Mouse (Mus musculus) fibroblast of lung, adult 2 months (primary cell): ENCODE measurements around the gene Rwdd4a.

ENCODE experiments used
- DNase-seq: peaks from one replicate; pipeline ENCODE4 v3.0.0-alpha.2; 2011; ENCODE audit warnings: low read depth

The Rwdd4a gene

DNA sequence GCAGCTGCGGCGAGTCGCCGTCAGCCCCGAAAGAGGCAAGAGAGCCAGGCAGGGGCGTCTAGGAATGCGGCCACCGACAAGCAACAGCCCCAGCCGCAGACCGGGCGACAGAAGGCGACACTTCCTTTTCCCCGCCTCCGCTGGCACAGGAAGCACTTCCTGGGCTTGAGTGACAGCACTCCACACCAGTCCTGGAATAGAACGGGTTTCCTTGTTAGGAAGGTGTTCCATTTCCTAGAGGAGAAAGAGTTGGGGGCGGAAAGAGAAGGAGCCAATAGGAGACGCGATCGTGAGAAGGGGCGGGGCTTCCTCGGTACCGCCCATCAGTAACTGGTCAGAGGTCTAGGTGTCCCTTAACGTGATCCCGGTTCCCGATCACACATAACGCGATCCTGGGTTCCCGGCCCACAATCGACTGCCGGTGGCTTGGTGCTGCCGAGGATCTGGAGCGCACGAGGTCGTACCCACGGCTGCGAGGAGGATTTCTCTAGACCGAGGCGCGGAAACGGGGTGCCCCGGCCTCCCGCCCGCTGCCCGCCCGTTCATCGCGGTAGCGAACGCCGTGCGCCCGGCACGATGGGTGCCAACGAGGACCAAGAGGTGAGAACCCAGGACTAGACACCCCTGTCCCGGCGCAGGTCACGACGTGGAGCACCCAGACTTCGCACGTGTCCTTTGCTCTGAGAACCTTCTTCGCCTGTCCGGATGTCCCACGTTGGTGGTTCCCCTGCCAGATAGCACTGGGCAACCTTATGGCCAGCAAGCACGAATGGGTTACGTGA lies at the start of gene Rwdd4a, which contains the start of gene Trappc11:
Gene Rwdd4a (plus strand): TSS at position 321 of the 782 bp plus-strand sequence.
Gene Trappc11 (minus strand): TSS at position 127 of the 782 bp plus-strand sequence.
- DNase-seq, result peak; percentile 94

DNA sequence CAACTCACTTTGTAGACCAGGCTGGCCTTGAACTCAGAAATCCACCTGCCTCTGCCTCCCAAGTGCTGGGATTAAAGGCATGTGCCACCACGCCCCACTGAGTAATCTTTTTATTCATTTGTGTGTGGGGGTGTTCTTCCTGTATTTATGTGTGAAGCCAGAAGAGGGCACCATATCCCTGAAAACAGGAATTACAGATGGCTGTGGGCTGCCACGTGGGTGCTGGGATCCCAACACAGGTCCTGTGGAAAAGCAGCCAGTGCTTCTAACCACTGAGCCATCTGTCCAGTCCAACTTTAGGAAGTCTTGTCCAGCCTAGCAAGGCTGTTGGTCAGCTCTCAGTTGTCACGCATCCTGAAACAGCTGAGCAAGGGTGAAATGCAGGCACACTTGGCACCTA lies 46.2 kb upstream of the Rwdd4a start:
- no peak for DNase-seq

DNA sequence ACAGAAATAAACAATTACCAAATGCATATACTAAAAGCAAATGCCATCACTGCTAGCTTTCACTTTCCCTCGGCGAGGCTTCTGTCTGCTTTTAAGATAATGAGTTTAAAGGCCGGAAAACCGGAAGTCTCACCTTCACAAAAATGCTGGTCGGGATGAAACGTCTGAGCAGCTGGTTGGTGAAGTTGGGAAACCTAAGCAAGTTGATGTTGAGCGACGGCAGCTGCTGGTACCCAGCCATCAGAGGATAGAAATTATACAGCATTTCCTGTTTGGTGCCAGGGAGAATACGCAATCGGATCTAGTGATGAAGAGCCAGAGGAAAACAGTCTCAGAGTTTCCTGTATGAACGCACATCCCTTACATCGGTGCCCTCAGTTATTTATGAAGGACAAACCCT lies 40.4 kb upstream of the Rwdd4a start:
- DNase-seq, result no peak

DNA sequence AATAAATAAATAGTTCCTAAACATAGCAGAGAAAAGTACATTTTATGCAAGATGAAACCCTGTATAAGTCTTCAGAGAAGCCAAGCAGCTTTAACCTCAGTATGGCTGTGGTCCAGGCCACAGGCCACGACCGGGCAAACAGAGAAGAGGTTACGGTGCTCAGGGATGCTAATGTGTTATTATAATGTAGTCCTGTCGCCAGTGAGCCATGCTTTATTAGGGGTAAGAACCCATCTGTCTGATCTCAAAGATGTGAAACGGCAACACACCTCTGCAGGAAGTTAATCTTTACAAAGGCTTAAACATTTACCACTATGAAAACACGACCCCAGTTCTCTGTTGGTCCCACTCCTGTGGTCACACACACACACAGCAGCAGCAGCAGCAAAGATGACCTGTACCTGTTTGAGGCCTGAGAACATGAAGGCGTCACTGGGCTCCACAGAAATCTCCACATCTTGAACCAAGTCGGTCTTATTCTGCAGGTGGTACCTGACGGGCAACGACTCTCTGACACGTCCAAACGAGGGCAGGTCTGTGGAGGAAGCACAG lies 38.8 kb upstream of the Rwdd4a start:
- DNase-seq, result no peak

DNA sequence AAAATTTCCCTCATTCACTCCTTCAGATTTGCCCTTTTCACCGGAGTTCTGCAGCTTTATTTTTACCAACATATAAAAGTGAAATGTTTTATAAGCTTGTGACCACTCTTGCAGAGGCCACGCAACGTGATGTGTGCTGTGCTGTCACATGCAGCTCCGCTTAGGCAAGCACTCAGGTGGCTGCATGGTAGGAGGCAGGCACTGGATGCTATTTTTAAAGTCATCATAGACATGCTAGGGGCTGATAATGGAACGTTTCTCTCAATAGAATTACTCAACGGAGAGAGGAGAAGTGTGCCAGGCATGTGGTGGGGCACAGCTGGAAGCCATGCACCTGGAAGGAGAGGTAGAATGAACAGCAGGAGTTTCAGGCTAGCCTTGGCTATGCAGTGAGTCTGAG lies 38.0 kb upstream of the Rwdd4a start:
- DNase-seq, result no peak

DNA sequence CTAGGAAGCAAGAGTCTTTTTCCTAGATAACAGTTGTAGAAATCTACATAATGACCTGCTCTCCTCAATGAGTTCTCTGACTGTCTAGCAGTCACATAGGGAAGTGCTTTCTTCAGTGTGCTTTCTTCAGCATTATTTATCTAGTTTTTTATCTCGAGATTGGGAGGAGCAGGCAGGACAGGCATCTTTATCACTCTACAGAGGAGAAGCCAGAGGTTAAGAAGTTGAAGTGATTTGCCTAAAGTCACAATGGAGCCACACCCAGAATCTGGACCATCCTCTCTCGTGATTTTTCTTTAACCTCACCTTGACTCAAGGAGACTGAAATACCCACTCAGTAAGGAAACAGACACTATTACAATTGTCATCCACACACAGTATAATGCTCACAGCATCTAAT lies 31.5 kb upstream of the Rwdd4a start:
- DNase-seq, result no peak

DNA sequence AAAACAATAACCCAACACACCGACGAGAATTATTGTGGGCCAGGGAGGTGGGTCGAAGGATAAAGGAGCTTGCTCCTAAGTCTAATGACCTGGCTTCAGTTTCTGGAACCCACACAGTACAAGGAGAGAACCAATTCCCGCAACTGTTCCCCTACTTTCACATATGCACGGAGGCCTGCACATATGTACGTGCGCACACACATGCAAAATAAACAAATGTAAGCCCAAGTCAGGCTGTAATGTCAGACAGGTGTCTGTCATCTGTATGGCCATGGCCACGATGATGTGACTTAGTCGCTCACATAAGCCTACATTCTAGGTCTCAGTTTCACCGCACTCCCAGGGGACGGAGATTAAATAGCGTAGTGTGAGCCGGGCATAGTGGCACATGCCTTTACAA lies 30.9 kb upstream of the Rwdd4a start:
- DNase-seq, result no peak

DNA sequence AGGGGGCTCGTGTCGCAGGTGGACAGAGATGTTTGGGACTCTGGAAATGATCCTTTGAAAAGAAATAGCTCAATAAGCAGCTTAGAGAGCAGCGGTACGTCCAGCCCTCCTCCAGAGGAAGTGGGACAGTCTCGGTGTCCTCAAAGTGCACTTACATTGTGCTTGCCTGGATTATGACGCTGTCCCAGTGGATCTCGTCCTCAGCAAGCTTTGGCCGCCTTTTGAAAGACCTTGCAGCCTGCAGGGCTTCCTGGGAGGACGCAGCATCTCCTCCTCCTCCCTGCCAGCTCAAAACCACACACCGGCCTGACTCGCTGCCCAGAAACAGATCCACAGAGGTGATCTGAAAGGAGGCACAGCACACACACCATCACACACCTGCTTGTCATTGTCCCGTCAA lies 28.0 kb upstream of the Rwdd4a start:
- DNase-seq, result no peak

DNA sequence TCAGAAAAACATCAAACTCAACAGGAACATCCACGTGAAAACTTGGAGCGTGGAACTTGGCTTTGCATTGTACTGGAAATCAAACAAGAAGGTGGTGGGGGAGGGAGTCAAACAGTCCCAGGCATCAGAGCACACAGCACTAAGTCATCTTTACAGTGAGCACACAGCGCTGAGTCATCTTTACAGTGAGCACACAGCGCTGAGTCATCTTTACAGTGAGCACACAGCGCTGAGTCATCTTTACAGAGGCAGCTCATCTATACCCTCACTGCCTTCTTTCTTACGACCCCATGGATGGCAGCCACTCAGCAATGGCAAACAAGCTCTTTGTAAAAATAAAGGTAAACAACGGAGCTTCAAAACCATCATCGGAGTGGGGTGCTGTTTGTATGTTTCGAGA lies 22.5 kb upstream of the Rwdd4a start:
- DNase-seq, result no peak

DNA sequence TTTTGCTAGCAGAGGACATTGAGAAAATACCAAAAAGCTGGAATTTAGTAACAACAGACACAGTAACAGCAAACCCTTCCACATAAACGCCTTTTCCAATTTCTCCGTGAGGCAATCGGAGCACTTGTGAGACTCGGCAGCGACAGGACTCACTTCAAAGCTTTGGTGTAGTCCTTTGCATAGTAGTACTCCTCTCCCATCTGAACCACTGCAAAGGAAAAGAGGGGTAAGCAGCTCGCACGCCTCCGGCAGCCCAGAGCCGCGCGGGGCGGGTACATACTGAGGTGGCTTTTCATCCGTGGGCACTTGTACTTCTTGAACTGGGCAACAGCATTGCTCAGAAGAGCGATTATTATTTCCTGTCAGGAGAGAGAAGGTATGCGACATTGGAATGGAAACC lies 19.9 kb upstream of the Rwdd4a start:
- no peak for DNase-seq

DNA sequence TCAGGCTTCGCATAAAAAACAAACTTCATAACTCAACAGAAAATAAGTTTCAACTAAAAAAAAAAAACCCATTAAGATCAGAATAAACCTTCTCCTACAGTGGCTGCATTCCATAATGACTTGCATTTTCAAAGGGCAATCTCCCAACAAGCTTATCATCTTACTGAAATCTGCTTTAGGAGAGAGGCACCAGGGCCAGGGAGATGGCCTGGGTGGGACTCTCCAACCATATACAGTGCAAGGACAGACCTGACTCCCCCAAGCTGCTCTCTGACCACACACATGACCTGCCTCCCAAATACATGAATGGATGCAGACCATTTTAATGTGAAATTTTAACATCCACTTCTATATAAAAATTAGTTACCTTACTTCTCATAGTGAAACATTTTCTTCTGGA lies 5.4 kb upstream of the Rwdd4a start:
- no peak for DNase-seq

DNA sequence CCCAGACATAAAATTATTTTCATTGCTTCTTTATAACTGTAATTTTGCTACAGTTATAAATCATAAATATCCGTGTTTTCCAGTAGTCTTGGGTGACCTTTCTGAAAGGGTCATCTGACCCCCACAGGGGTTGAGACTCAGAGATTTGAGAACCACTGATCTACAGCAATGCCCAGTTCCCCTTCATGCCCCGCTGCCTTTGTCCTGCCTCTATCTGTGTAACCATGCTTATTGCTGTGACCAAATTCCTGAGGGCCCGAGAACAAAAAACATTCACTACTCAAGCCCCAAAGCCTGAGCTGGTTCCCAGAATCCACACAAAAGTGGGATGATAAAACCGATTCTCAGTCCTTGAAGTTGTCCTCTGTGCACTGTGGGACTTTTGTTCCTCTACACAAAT lies 4.9 kb downstream of the Rwdd4a start:
- no peak for DNase-seq

DNA sequence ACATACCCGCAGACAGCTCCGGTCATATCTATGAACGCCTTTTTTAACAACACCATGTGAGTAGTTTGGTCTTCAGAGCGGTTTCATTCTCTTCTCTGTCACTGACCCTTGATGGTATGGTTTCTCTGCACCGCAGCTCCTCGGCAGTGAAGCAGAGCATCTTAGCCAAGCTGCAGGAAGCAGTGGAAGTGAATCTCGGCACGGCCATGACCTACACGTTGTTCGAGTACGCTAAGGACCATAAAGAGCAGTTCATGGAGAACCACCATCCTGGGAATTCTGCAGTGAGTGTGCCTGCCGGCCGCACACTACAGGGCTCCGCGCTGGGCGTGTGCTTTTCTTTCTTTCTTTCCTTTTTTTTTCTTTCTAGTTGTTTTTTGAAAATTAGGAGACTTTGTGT lies 9.3 kb downstream of the Rwdd4a start:
- no peak for DNase-seq

DNA sequence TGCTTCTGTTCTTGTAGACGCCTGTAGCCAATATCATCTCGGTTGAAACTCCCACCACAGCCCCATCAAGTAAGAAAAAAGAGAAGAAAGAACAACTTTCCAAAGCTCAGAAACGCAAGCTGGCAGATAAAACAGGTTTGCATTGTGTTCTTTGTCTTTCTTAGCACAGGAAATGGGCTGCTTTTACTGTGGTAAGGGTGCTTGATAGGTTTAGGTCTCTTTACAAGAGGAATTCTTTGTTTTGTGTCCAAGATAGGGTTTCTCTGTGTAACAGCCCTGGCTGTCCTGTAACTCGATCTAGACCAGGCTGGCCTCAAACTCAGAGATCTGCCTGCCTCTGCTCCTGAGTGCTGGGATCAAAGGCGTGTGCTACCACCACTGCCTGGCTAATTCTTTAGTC lies 10.6 kb downstream of the Rwdd4a start:
- DNase-seq, result no peak

DNA sequence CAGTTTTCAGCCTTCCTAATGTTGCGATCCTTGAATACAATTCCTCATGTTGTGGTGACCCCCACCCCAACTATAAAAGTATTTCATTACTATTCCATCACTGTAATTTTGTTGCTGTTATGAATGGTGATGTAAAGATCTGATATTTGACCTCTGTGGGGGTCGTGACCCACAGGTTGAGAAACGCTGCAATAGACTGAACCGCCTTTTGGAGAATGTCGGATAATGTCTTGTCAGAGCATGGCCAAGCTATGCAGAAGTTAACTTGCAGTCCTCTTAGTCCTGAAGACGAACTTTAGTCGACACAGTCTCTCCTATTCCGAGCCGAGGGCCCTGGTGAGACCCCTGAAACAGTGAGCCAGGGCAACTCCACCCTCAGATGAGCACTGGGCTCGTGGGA lies 13.6 kb downstream of the Rwdd4a start:
- no peak for DNase-seq

DNA sequence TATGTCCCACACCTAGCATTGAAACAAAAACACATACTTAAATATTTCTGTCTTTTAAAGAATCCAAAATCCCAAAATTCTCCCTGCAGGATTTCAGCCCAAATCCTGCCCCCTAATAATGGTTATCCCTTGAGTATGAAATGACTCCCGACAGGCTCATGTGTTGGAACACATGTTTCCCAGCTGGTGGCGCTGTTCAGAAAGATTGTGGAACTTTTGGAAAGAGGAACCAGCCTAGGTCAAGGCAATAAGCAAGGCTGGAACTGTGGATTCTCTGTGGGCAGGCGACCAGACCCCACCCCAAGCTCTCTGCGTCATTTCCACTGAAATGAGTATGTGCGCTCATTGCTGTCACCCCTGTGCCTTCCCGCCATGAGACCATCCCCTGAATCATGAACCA lies 20.1 kb downstream of the Rwdd4a start:
- DNase-seq, result no peak

DNA sequence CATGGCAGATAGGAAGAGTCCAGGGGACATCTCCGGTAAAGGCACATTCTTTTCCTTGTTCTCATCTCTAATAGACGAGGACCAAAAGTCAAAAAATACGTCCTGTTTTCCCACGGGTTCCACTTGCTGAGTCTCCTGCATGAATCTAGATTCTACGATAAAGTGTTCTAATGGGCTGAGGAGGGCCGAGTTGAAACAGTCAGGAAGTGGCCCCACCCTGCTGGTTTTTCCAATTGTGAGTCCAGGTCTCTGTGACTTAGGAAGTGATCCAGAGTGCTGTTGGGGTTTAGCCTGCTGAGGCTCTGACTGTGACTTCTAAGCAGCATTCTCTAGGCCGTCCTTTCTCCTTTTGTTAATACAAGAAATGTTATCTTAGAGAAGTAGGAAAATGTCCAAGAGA lies 23.0 kb downstream of the Rwdd4a start:
- no peak for DNase-seq

DNA sequence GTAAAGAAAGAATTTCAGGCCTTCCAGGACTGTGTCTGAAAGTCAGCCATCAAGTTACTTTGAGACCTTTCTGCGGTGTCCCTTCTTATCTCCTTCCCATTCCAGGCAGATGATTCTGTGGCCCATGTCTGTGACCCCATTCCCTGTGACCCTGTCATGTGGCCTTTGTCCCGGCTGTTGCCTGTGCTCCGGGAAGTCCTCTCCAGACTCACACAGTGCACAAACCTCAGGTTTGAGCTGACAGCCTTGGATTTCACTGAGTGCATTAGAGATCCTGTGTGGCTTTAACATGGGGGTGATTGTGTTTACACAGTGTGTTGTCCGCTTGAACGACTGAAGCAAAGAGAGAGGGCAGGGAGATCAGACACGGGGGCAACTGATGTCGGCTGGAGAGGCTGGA lies 24.8 kb downstream of the Rwdd4a start:
- DNase-seq, result no peak

DNA sequence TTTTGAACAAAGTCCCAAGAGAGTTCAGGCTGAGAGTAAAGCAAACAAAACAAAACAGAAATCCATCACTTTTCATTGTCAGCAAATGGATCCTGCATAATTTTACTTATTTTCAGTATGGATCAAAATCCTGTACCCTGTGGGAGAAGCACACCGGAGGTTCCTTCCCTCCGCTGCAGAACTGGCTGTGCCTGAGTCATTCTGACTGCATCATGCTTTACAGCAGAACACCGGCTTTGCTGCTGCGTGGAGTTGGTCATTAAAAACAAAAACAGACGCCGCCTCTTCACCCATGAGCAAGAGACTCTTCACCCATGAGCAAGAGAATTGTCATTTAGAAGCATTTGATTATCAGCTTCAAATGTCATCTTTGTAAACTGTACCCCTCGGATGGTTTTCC lies 27.3 kb downstream of the Rwdd4a start:
- DNase-seq, result no peak

DNA sequence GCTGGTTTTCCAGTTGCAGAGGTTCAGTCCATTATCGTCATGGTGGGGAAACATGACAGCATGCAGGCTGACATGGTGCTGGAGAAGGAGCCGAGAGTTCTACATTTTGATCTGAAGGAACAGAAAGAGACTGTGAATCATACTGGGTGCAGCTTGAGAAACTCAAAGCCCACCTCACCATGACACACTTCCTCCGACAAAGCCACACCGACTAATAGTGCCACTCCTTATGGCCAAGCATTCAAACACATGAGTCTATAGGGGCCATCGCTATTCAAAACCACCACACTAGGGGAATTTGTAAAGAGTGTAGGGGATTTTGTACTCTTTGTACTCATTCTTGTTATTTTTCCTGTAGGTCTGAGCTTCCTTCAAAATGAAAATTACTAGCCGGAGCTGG lies 33.1 kb downstream of the Rwdd4a start:
- DNase-seq, result no peak

DNA sequence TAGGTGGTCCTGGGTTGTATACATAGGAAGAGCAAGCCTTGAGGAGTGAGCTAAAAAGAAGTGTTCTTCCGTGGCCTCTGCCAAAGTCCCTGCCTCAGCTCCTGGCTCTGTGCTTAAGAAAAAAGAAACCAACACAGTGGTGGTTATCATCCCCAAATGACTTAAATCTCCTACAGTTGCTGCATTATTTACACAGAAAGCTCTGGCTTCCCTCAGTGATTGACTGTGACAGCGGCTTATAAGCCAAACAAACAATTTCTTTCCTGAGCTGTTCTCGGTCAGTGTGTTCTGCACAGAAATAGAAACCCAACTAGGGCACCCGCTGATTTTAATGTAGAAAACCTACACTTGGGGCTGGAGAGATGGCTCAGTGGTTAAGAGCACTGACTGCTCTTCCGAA lies 34.6 kb downstream of the Rwdd4a start:
- no peak for DNase-seq

DNA sequence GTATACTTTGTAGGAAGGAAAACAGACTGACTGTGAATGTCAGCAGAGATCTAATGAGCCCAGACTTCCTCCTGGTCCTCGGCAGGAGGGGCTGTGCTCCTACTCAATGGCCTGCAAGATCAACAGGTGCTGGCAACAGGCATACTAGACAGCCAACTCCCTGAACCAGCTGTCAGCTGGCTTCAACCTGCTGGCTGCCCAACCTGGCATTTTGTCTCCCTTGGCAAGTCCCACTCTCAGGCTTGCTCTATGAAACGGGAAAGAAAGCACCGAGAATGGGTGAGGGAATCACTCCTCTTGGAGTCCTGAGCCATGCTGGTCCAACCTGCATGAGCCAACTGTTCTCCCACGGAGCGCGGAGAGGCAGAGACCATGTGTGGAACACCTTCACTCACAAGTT lies 36.7 kb downstream of the Rwdd4a start:
- DNase-seq, result no peak

DNA sequence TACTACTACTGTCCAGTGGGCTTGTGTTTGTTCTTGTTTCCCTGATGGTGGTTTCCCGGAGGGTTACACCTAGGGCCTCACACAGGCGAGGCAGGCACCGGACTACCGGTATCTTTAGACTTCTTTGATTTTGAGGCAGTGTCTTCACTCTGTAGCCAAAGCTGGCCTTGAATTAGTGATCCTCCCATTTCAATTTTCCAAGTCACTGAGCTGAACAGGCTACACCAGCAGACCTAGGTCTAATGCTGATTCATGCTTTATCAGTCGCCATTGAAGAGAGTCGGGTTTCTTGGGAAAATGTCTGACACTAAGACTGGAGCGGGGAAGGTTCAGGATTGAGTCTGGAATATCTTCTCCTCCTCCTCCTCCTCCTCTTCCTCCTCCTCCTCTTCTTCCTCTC lies 40.0 kb downstream of the Rwdd4a start:
- DNase-seq, result no peak

DNA sequence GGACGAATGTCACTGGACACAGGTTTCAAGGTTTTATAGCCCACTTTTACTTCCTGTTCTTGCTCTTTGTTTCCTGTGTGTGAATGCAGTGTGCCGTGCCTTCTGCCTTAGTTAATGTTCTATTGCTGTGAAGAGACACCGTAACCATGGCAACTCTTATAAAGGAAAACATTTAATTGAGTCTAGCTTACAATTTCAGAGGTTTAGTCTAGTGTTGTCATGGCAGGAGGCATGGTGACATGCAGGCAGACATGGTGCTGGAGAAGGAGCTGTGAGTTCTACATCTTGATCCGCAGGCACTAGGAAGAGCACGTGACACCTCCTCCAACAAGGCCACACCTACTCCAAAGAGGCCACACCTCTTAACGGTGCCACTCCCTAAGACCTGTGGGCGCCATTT lies 48.0 kb downstream of the Rwdd4a start:
- DNase-seq, result no peak
